Mouse (Mus musculus) urinary bladder, postnatal 25 days (tissue): Measurements from ENCODE around the gene Bach2.

Source experiments
- DNase-seq: peaks from one replicate; pipeline ENCODE4 v3.0.0; 2022; ENCODE audit warnings: low spot score

The Bach2 gene

DNA sequence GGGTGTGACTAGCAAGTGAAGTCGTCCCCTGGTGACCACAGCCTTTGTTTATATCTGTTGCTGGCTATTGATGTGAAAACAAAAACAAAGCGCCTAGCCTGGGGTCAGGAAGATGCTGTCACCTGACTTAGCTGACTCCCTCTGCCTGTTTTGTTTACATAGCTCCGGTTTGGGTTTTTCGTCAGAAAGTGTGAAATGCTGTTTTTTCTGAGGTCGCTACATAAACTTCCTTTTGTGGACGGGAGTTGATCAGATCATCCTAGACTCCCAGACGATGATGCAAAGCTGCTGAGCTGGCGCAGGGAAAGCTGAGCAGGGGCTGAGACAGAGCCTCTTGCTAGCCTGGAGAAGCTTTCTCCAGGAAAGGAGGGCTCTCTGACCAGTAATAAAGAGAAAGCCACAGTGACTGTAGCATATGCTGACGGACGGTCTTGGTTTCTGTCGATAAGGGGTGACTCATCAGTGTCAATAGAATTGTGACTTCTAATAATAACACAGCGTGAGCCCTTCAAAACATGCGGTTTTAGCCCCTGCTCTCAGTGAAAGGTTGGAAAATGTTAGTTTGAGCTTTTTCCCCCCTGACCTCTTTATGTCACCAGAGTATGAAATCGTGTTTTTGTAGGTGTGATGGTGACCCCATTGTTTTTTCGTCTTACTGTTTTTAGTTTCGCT lies 11.9 kb downstream of the Bach2 start:
- no peak for DNase-seq

- peak; percentile 25 for DNase-seq
These were observed 12.4 kb downstream of the Bach2 start for GRCm38 (mm10) chr4:32251005-32251365.

- no peak for DNase-seq
These were observed 13.5 kb downstream of the Bach2 start for GRCm38 (mm10) chr4:32251946-32252672.

DNA sequence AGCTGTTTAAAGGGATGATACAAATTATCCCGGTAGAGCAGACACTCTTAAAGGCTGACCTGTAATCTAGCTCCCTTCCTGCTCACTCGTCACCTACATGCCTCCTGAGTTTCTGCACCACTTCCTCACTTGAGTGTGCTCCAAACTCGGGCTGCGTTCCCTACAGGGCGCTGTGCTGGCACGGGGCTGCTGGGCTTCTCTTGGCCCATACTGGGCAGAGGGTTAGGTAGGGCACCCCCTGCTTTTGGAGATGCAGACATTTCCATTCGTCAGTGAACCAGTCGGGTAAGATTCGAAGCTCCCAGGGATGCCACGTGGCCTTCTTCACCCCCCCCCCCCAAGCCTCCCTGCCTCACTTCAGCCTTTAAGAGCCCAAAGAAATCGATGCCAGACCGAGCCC lies 19.1 kb downstream of the Bach2 start:
- no peak for DNase-seq

DNA sequence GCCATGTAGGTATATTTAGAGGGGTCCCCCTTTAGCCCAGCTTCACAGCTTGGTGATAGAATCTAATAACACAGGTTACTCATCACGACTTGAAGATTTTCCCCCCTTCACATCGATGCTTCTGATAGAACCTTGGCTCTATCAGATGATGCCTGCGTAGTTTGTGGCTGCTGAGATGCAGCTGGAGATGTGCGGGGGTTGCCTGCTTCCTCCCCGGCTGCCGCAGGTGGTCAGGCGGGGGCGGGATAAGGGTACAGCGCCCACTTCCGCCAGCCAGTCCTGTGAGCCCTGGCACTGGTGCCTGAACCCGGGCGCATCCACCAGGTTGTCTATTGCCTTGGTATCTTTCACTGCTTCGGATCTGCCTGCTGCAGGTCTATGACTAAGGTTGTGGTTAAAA lies 19.5 kb downstream of the Bach2 start:
- DNase-seq: no peak

- no peak for DNase-seq
These were observed 20.0 kb downstream of the Bach2 start for GRCm38 (mm10) chr4:32258596-32258995.

- DNase-seq: no peak
These were observed 22.3 kb downstream of the Bach2 start for GRCm38 (mm10) chr4:32260909-32261308.

DNA sequence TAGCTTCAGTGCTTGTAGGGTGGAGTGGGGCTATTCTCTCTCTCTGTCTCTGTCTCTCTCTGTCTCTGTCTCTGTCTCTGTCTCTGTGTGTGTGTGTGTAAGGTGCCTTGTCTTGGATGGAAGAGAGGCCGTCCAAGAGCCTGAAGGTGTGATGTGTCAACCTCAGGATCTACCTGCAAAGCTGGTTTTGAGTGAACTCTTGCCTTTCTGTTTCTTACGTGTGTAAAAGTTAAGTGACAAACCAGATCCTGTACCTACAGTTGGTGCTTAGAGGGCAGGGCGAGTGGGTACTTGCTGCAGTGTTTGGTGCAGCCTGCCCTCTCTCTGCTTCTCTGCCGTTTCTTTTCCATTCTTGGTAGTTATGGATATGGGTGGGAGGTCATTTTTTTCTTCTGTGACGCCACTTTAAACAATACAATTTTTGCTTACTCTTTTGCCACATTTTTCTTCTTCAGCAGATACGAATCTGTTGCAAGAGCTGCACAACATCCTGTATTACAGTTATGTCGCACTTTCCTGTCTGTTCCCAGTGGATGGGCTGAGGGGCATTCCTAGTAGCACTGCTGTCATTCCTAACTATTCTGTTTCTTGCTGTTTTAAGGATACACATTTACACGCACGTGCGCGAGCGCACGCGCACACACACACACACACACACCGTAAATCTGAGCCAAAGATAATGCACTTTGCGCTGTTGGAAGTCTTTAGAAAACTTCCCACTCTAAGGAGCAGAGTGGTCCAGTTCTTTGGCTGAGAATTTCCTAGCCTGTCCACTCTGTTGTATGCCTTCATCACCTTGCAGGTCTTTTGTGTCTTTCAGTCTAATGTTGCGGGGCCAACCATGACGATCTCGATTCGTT lies 24.5 kb downstream of the Bach2 start:
- no peak for DNase-seq

DNA sequence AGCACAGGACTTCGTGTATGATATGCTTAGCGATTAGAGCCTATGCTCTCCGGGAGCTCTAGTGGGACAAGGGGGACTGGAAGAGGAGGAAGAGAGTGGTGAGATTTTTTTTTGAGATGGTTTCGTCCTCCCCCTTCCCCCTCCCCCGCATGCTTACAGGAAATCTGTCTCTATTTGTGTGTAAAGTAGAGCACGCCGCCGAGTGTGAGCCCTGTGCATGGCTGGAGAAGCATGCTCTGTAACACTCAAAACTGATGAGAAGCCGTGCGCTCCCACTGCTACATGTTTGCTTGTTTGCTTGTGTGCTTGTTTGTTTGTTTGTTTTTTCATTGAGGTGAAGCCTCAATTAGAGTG lies 25.1 kb downstream of the Bach2 start:
- no peak for DNase-seq

DNA sequence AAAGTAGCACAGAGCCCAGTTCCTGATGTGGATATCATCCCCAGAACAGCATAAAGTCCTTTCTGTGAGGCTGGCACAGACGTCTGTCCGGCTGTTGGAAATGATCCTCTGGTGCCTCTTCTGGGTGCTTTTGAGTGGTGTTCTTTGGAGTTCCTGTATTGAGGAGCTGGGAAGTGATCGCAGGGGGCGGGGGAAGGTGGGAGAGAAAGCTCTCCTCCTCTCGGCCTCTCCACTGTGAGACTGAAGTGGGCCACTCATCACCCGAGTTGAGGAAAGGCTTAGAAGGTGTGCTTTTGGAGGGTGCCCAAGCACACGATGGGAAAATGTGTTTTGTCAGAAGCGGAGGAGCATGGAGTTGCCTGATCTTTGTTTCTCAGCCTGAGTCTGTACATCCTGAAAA lies 26.3 kb downstream of the Bach2 start:
- DNase-seq: no peak

DNA sequence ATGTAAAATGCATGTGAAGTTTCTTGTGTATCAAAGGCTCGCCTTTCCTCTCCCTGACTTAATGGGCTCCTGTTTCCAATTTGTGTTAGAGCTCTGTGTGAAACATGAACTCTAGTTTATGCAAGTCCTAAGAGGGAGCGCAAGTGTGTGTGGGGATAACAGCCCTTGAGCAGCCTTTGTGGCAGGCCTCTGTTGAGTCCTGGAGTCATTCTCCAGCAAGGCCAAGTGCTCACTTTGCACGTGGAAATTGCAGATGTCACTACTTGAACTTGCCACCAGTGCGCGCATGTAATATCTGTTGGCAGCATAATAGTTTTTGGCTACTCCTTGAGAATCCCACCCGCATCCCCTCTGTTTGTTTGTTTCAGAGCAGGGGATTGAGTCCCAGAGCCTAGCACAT lies 28.1 kb downstream of the Bach2 start:
- DNase-seq: no peak

DNA sequence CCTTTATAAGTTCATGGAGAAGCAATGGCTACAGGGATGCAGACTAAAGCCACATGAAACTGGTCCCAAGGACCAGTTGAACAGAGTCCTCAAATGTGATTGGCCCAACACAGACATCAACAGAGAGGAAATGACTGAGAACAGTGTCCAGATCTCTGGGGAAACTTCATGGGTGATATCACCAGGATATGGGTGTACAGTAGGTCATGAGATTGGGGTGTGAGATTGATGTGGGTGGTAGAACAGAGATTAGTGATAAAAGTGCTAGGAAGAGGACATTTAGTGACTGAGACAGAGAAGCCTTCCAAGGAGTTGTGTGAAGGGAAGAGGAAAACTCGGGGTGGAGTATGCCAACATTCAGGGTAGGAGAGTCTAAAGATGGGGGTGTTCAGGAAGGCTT lies 29.4 kb downstream of the Bach2 start:
- no peak for DNase-seq

- no peak for DNase-seq
These were observed 33.8 kb downstream of the Bach2 start for GRCm38 (mm10) chr4:32272398-32272797.

GRCm38 (mm10) chr4:32274776-32275294 lies 36.2 kb downstream of the Bach2 start:
- no peak for DNase-seq

GRCm38 (mm10) chr4:32279842-32280241 lies 41.2 kb downstream of the Bach2 start:
- no peak for DNase-seq

DNA sequence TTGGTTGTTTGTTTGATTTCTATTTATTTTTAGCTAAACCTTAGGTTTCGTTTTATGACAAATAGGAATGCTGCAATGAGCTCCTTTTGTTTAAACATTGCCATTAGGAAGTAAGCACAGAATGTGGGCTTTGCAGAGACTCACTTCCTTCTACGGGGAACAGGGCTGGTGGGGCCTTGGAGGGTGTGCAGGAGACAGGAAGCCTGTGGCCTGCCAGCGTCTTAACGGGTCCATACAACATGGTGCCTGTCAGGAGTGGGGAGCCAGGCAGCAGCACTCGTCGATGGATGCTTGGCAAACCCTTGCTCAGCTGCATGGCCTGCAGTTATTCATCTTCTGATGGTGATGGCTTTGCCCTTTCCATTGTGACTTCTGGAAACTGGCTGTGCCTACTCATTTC lies 41.8 kb downstream of the Bach2 start:
- DNase-seq: no peak

GRCm38 (mm10) chr4:32281306-32281705 lies 42.7 kb downstream of the Bach2 start:
- no peak for DNase-seq

DNA sequence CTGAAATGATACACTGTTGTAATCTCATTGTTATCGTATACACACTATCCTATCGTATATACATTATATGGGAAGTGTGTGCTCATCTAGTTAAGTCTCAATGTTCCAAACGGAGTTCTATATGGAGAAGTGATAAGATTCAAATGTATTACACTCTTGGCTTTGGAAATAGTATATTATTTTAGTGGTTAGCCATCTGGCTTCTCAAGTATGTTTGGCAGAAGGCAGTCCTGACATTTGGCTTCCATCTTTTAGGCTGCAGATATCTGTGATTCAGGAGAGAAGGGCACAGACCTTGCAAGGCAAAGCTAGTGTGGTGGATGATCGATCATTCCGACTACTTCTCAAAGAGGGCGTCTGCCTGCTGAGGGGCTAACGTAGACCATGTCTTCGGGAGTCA lies 47.8 kb downstream of the Bach2 start:
- no peak for DNase-seq

GRCm38 (mm10) chr4:32288036-32288860 lies 49.6 kb downstream of the Bach2 start:
- DNase-seq: peak; percentile 28

DNA sequence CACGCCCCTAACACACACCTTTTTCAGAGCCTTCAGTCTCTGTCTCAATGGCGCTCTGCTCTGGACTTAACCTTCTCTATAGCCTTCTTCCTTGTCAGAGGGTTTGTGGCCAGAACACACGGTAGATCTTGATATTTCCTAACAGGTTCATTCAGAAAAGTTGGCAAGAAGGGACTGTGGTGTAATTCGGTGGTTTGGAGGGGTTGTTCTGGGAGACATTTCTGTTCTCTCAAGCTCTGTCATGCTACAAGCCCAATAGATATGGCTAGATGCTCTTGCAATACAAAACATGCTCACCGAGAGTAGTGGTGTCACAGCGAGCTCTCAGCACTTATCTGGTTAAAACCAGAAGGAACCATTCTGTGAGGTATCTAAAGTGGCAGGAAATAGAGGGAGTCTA lies 51.2 kb downstream of the Bach2 start:
- DNase-seq: no peak

DNA sequence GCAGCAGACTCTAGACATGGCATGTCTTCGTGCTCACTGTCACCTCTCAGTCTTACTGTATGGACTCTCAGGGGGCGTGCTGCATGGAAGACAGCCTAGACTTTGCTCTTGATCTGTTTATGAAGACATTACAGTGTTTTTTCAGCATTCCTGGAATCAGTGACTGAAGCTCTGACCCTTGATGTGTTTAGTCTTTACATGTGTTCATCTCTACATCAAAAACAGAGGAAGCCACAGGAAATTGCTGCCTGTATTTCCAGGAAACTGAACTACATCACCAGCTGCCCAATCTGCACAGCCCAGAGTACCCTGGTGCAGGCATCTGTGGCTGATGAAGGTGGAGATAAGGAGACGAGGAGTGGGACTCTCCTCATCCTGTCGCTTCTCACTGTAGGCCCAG lies 52.8 kb downstream of the Bach2 start:
- DNase-seq: no peak

DNA sequence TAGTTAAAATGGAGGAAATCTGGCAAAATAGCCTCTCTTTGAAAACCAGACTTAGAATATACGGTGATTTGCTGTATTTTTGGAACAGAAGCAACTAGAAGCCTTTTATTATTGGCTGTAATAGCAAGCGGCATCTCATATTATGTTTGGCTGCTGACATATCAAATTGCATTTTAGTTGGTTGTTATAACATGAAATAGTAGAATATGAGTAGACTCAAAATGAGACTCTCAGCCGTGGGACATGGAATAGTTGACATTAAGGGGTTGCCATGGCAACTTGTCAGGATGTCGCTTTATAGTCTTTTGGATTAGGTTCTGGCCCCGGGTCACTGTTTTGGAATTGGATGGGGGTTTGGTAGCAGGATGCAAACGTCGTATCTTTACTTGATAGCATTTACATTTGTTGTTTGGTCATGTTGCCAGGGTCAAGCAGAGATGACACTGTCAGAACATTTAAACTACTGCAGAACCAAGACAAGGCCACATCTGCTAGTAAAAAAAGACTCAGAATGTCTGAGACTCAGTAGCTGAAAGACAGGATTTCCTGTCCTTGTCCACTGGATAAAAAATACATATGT lies 55.2 kb downstream of the Bach2 start:
- no peak for DNase-seq
